Mouse (Mus musculus) midbrain, embryonic 12.5 days (tissue): ENCODE data around the gene Ankrd63. TPM values are rescaled to one million over a fixed set of nuclear protein-coding genes. Genes with fewer than 3 reads are reported as not detected.

Source experiments
- ATAC-seq: fragments of 200-750 bp; cut with Nextera tagmentation; 2 replicates; pipeline ENCODE4 v1.8.0; 2017; ENCODE audit warnings: low read depth, moderate TSS enrichment, moderate library complexity; ENCODE audit not compliant: low FRiP score
- H3K27ac ChIP-seq: fragments of 300-500 bp; sonication (generic); replicated peaks from 2 replicates; pipeline ENCODE4 v1.5.1; 2016; ENCODE audit warnings: mild to moderate bottlenecking
- H3K27me3 ChIP-seq: fragments of 300-500 bp; sonication (generic); 2 replicates; pipeline ENCODE4 v1.6.1; 2016; ENCODE audit warnings: mild to moderate bottlenecking
- H3K36me3 ChIP-seq: fragments of 300-500 bp; sonication (generic); 2 replicates; pipeline ENCODE4 v1.6.1; 2016
- H3K4me1 ChIP-seq: fragments of 300-500 bp; sonication (generic); 2 replicates; pipeline ENCODE4 v1.6.1; 2016
- H3K4me2 ChIP-seq: fragments of 300-500 bp; sonication (generic); replicated peaks from 2 replicates; pipeline ENCODE4 v1.6.1; 2016; ENCODE audit warnings: mild to moderate bottlenecking, moderate library complexity
- H3K4me3 ChIP-seq: fragments of 300-500 bp; sonication (generic); 2 replicates; pipeline ENCODE4 v1.5.1; 2016; ENCODE audit warnings: mild to moderate bottlenecking
- H3K9ac ChIP-seq: fragments of 300-500 bp; sonication (generic); replicated peaks from 2 replicates; pipeline ENCODE4 v1.6.1; 2016; ENCODE audit warnings: mild to moderate bottlenecking, moderate library complexity
- H3K9me3 ChIP-seq: fragments of 300-500 bp; sonication (generic); 2 replicates; pipeline ENCODE4 v1.6.1; 2016; ENCODE audit warnings: mild to moderate bottlenecking
- WGBS: fragments of 180-500 bp; shearing (Covaris S2); methylation state at CpG from one replicate; pipeline ENCODE4 v1.1.7; 2016; 5-methylcytosine and 5-hydroxymethylcytosine counted together
- polyA plus RNA-seq: library from polyadenylated mRNA; unstranded; fragments of >200 nt; fragmentation: Nextera tagmentation; extraction: Ambion mirVana; gene quantifications from 2 replicates; pipeline ENCODE4 v1.2.1, GENCODE M21; 2016

The Ankrd63 gene
- polyA plus RNA-seq, 1 experiment from 2014 or later: not detected

GRCm38 (mm10) chr2:118743261-118743943 lies 39.6 kb upstream of the Ankrd63 start:
- Histone ChIP-seq H3K36me3 (no peaks in the 10 kb centered on the region), H3K27me3 (peaks cover 27% of the 10 kb centered on the region), H3K4me2 (no peak overlapping the region), H3K4me1 (peaks cover 29% of the 10 kb centered on the region), H3K4me3 (no peak overlapping the region), H3K9ac (no peak overlapping the region), H3K9me3 (no peaks in the 10 kb centered on the region), H3K27ac (no peak overlapping the region)
- 33% methylated on average over 8 of the region's 8 CpGs for WGBS
- ATAC-seq: no peak

- Histone ChIP-seq H3K9me3 (no peaks in the 10 kb centered on the region), H3K36me3 (no peaks in the 10 kb centered on the region), H3K4me3 (no peak overlapping the region), H3K27ac (no peak overlapping the region), H3K27me3 (peaks cover 27% of the 10 kb centered on the region), H3K9ac (no peak overlapping the region), H3K4me1 (peaks cover 8% of the 10 kb centered on the region), H3K4me2 (no peak overlapping the region)
- no peak for ATAC-seq
- WGBS: 80% methylated on average over 9 of the region's 9 CpGs
These were observed 37.4 kb upstream of the Ankrd63 start for GRCm38 (mm10) chr2:118741183-118741582.

- H3K9ac ChIP-seq: no peak overlapping the region
- H3K4me1 ChIP-seq: peaks cover 8% of the 10 kb centered on the region
- H3K27ac ChIP-seq: no peak overlapping the region
- H3K36me3 ChIP-seq: no peaks in the 10 kb centered on the region
- no peak for ATAC-seq
- no peak overlapping the region for H3K4me2 ChIP-seq
- no peaks in the 10 kb centered on the region for H3K9me3 ChIP-seq
- 78% methylated on average over 3 of the region's 3 CpGs for WGBS
- H3K4me3 ChIP-seq: no peak overlapping the region
- H3K27me3 ChIP-seq: peaks cover 27% of the 10 kb centered on the region
These were observed 36.6 kb upstream of the Ankrd63 start for GRCm38 (mm10) chr2:118740341-118740740.

- WGBS: 50% methylated on average over 5 of the region's 5 CpGs
- Histone ChIP-seq H3K27ac (no peak overlapping the region), H3K9ac (no peak overlapping the region), H3K4me1 (peaks cover 2% of the 10 kb centered on the region; the same call in 1 of the 2 replicates), H3K9me3 (no peaks in the 10 kb centered on the region), H3K36me3 (no peaks in the 10 kb centered on the region), H3K4me3 (no peak overlapping the region), H3K27me3 (peaks cover 46% of the 10 kb centered on the region), H3K4me2 (no peak overlapping the region)
- no peak for ATAC-seq
These were observed 29.6 kb upstream of the Ankrd63 start for GRCm38 (mm10) chr2:118733341-118733740.

GRCm38 (mm10) chr2:118731981-118732380 lies 28.2 kb upstream of the Ankrd63 start:
- ATAC-seq: no peak
- H3K4me2 ChIP-seq: no peak overlapping the region
- H3K4me3 ChIP-seq: no peak overlapping the region
- no peaks in the 10 kb centered on the region for H3K36me3 ChIP-seq
- H3K9ac ChIP-seq: no peak overlapping the region
- peaks cover 60% of the 10 kb centered on the region for H3K27me3 ChIP-seq
- 85% methylated on average over 5 of the region's 5 CpGs for WGBS
- no peak overlapping the region for H3K27ac ChIP-seq
- peaks cover 3% of the 10 kb centered on the region; the same call in 1 of the 2 replicates for H3K4me1 ChIP-seq
- no peaks in the 10 kb centered on the region for H3K9me3 ChIP-seq

- no peak for ATAC-seq
- WGBS: 6% methylated on average over 3 of the region's 3 CpGs
- H3K9ac ChIP-seq: no peak overlapping the region
- H3K4me1 ChIP-seq: peaks cover 3% of the 10 kb centered on the region; the same call in 1 of the 2 replicates
- no peak overlapping the region for H3K27ac ChIP-seq
- H3K27me3 ChIP-seq: peaks cover 68% of the 10 kb centered on the region
- no peak overlapping the region for H3K4me2 ChIP-seq
- H3K4me3 ChIP-seq: no peak overlapping the region
- no peaks in the 10 kb centered on the region for H3K9me3 ChIP-seq
- no peaks in the 10 kb centered on the region for H3K36me3 ChIP-seq
These were observed 26.8 kb upstream of the Ankrd63 start for GRCm38 (mm10) chr2:118730622-118730915.

- peaks cover 3% of the 10 kb centered on the region; the same call in 1 of the 2 replicates for H3K4me1 ChIP-seq
- WGBS: 26% methylated on average over 8 of the region's 8 CpGs
- H3K27ac ChIP-seq: no peak overlapping the region
- no peaks in the 10 kb centered on the region for H3K9me3 ChIP-seq
- no peak overlapping the region for H3K4me3 ChIP-seq
- no peaks in the 10 kb centered on the region for H3K36me3 ChIP-seq
- no peak overlapping the region for H3K4me2 ChIP-seq
- H3K27me3 ChIP-seq: peaks cover 72% of the 10 kb centered on the region
- H3K9ac ChIP-seq: no peak overlapping the region
- no peak for ATAC-seq
These were observed 26.3 kb upstream of the Ankrd63 start for GRCm38 (mm10) chr2:118729816-118730621.

GRCm38 (mm10) chr2:118729194-118729593 lies 25.4 kb upstream of the Ankrd63 start:
- ATAC-seq: no peak
- H3K4me3 ChIP-seq: no peak overlapping the region
- no peaks in the 10 kb centered on the region for H3K36me3 ChIP-seq
- H3K27me3 ChIP-seq: peaks cover 72% of the 10 kb centered on the region
- H3K27ac ChIP-seq: no peak overlapping the region
- H3K9me3 ChIP-seq: no peaks in the 10 kb centered on the region
- H3K4me1 ChIP-seq: peaks cover 3% of the 10 kb centered on the region; the same call in 1 of the 2 replicates
- no peak overlapping the region for H3K9ac ChIP-seq
- WGBS: 53% methylated on average over 4 of the region's 4 CpGs
- no peak overlapping the region for H3K4me2 ChIP-seq

GRCm38 (mm10) chr2:118728337-118728736 lies 24.6 kb upstream of the Ankrd63 start, which contains the start of gene Plcb2:
TSS of gene Plcb2 (minus strand) at chr2:118728438.
- Histone ChIP-seq H3K27me3 (peaks cover 71% of the 10 kb centered on the region), H3K9ac (no peak within 1 kb of the TSS), H3K27ac (no peak within 1 kb of the TSS), H3K4me3 (no peak within 1 kb of the TSS), H3K4me2 (no peak within 1 kb of the TSS), H3K36me3 (no peaks in the 10 kb centered on the region), H3K4me1 (peaks cover 3% of the 10 kb centered on the region; the same call in 1 of the 2 replicates), H3K9me3 (no peaks in the 10 kb centered on the region)
- ATAC-seq: no peak
- WGBS: 21% methylated on average over 7 of the region's 7 CpGs

- H3K4me2 ChIP-seq: no peak overlapping the region
- no peak for ATAC-seq
- 34% methylated on average over 9 of the region's 9 CpGs for WGBS
These were observed 24.1 kb upstream of the Ankrd63 start for GRCm38 (mm10) chr2:118727911-118728310.

GRCm38 (mm10) chr2:118726873-118727272 lies 23.1 kb upstream of the Ankrd63 start:
- H3K4me3 ChIP-seq: no peak overlapping the region
- peaks cover 67% of the 10 kb centered on the region for H3K27me3 ChIP-seq
- H3K27ac ChIP-seq: no peak overlapping the region
- H3K9ac ChIP-seq: no peak overlapping the region
- peaks cover 3% of the 10 kb centered on the region; the same call in 1 of the 2 replicates for H3K4me1 ChIP-seq
- 84% methylated on average over 2 of the region's 2 CpGs for WGBS
- no peak for ATAC-seq
- no peaks in the 10 kb centered on the region for H3K36me3 ChIP-seq
- H3K9me3 ChIP-seq: no peaks in the 10 kb centered on the region
- H3K4me2 ChIP-seq: no peak overlapping the region

More at GRCm38 (mm10) chr2:118727911-118728310, 24.1 kb upstream of the Ankrd63 start:
- peaks cover 72% of the 10 kb centered on the region for H3K27me3 ChIP-seq
- no peak overlapping the region for H3K9ac ChIP-seq
- H3K4me1 ChIP-seq: peaks cover 3% of the 10 kb centered on the region; the same call in 1 of the 2 replicates
- H3K27ac ChIP-seq: no peak overlapping the region
- no peaks in the 10 kb centered on the region for H3K36me3 ChIP-seq
- H3K9me3 ChIP-seq: no peaks in the 10 kb centered on the region
- no peak overlapping the region for H3K4me3 ChIP-seq

- ATAC-seq: no peak
- 88% methylated on average over 4 of the region's 4 CpGs for WGBS
- no peak overlapping the region for H3K9ac ChIP-seq
- no peak overlapping the region for H3K4me2 ChIP-seq
- no peak overlapping the region for H3K4me3 ChIP-seq
- no peak overlapping the region for H3K27ac ChIP-seq
- no peaks in the 10 kb centered on the region for H3K9me3 ChIP-seq
- H3K4me1 ChIP-seq: peaks cover 3% of the 10 kb centered on the region; the same call in 1 of the 2 replicates
- no peaks in the 10 kb centered on the region for H3K36me3 ChIP-seq
- peaks cover 55% of the 10 kb centered on the region for H3K27me3 ChIP-seq
These were observed 21.7 kb upstream of the Ankrd63 start for GRCm38 (mm10) chr2:118725511-118725910.
